Mouse (Mus musculus): ENCODE measurements around the gene Sox1. TPM values are rescaled to one million over a fixed set of nuclear protein-coding genes. Genes with fewer than 3 reads are reported as not detected.

Sox1 gene
- polyA plus RNA-seq (2014; fragmentation: Illumina TruSeq; extraction: RNeasy Lipid Tissue Mini Kit (QIAGEN cat#74804); ENCODE audit: low read depth, low replicate concordance), result not detected

DNA sequence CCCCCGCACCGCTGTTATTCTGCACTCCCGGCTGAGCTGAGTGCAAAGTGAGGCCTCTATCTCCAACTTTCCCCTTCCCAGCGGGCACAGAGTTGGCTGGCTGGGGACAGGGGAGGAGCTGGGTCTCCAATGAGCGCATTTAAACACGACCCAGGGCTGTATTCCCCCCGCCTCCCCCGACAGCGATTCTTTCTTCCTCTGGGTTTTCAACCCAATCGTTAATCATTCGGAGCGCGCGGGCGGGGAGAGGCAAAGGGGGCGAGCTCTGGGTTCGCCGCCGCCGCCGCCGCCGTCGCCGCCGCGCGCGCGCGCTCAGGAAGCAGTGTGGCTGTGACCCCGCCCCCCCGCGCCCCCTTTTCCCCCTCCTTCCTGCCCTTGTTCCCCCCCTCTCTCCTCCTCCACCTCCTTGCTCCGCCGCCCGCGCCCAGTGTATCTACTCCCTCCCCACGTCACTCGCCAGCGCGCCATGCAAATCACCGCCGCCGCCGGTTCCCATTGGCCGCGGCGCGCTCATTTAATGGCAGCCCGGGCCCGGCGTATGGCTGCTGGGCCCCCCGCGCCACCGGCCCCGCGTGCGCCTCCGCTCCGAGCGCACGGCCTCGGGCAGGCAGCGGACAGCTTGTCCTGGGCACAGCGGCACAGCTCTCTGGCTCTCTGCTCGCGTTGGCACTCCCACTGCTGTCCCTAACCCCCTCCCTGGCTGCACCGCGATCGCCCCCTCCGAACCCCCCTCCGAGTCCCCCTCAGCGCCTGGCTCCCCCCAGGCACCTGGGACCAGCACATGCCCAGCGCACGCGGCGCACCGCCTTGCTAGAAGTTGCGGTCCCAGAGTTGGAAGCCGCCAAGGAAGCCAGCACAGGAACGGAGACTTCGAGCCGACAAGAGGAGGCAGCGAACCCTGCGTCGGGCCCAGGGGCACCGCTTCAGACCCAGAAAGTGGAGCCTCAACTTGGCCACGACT, at the start of gene Sox1:
TSS of gene Sox1 (plus strand) at position 225 of the 961 bp plus-strand sequence.

Other genes starting within 250 kb of the Sox1 start
- gene A230072I06Rik, start 116.5 kb upstream of the Sox1 start, polyA plus RNA-seq (2014; fragmentation: Illumina TruSeq; extraction: RNeasy Lipid Tissue Mini Kit (QIAGEN cat#74804); ENCODE audit: low read depth, low replicate concordance), result not detected
- gene Spaca7, start 177.7 kb downstream of the Sox1 start, polyA plus RNA-seq (2014; fragmentation: Illumina TruSeq; extraction: RNeasy Lipid Tissue Mini Kit (QIAGEN cat#74804); ENCODE audit: low read depth, low replicate concordance), result not detected